In the genomic region with DNA sequence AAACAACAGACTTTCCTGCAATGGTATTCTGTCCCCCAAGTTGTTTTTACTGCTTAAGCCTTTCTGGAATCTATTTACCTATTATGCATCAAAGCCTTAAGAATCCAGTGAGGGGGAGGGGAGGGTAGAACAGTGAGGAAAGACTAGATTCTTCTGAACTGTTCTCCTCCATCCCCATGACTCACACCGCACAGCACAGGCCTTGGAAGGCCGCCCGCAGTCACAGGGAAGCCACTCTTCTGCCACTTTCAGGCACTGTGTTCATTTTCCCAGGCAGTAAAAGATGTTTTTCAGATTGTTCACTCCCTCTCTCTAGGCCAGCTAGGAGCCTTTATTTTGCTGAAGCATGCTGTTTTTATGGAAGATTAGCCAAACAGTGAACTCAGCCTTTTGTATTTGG, we compare ENCODE assay signal across 9 mouse cellular contexts. TPM values are rescaled to one million over a fixed set of nuclear protein-coding genes. Genes with fewer than 3 reads are reported as not detected.
DNase-seq lines count a peak whose midpoint lies in the region; ATAC-seq and TF ChIP-seq lines count a peak whose summit lies in the region.
"Had no signal": no experiment of that assay in that cellular context is flagged by ENCODE, and none has a peak within 500 bp of the region (broad histone marks: within the 10 kb centered on the region; RNA-seq: fewer than 3 reads in every experiment).

No protein-coding gene starts in this region.

- DNase-seq in kidney, postnatal 14 days, result peak; percentile 48
- DNase-seq in kidney, adult 11 months, result no peak
- peak; percentile 94 for DNase-seq in Patski (ENCODE audit: low read depth, low spot score)
- peak; percentile 79 to 88 for DNase-seq in cerebellum, adult 2 months
- DNase-seq in heart, adult 9 months (ENCODE audit: low spot score in 2 of 2), result peak; percentile 32 to 38
- peak; percentile 56 for DNase-seq in ovary, postnatal 36 days (ENCODE audit: low spot score)
- DNase-seq in T-cell, adult 2 months (ENCODE audit: low spot score), result no peak

- no peak overlapping the region for H3K9ac ChIP-seq in intestine, postnatal 0 days (ENCODE audit: low read depth, low read length)
- H3K9ac ChIP-seq: limb, embryonic 13.5 days had no signal

- POLR2A ChIA-PET in Patski (lab: Charles Lee), result interaction anchor here (0.6 kb wide), 1 partner anchor 84 kb away, joined by 3 read pairs; no protein-coding TSS in a partner anchor

- in situ Hi-C loops in Patski (cut with MboI; ENCODE audit: low pct_unique_long_range_greater_than_20kb), result no loop called here

- 10% methylated on average over 3 of the region's 3 CpGs for WGBS in cerebellum, adult 2 months
- whole genome bisulfite sequencing in intestine, postnatal 0 days, result 84% methylated on average over 3 of the region's 3 CpGs

- CTCF ChIA-PET in Patski (lab: Charles Lee), result no interaction called here

- H3K27me3 ChIP-seq in Patski, result no peaks in the 10 kb centered on the region
- H3K27me3 ChIP-seq in cerebellum, adult 2 months (ENCODE audit: control insufficient read depth, insufficient read depth, low read length), result no peaks in the 10 kb centered on the region
- H3K27me3 ChIP-seq in intestine, postnatal 0 days (replicated peaks; ENCODE audit: control insufficient read depth, insufficient read depth, low read length), result no peaks in the 10 kb centered on the region
- H3K27me3 ChIP-seq: limb, embryonic 13.5 days had no signal

- peaks cover 10% of the 10 kb centered on the region for H3K4me1 ChIP-seq in cerebellum, adult 2 months (ENCODE audit: control insufficient read depth, insufficient read depth, low read length)
- no peaks in the 10 kb centered on the region for H3K4me1 ChIP-seq in intestine, postnatal 0 days (replicated peaks; ENCODE audit: control insufficient read depth, insufficient read depth, low read length)

- H3K27ac ChIP-seq in cerebellum, adult 2 months (ENCODE audit: insufficient read depth, low read length), result no peak overlapping the region; the same call in 1 of the 2 replicates
- no peak overlapping the region for H3K27ac ChIP-seq in intestine, postnatal 0 days (ENCODE audit: low read depth, low read length)
- H3K27ac ChIP-seq: limb, embryonic 13.5 days had no signal

- peak; percentile 89 for ATAC-seq in Patski
- ATAC-seq in intestine, postnatal 0 days, result no peak

- TF ChIP-seq CTCF in Patski (IDR thresholded peaks at IDR 0.05), result no peak
- TF ChIP-seq CTCF in cerebellum, adult 2 months (IDR thresholded peaks at IDR 0.05; ENCODE audit: borderline replicate concordance, insufficient read depth, low read depth, low read length), result no peak
- TF ChIP-seq CTCF in intestine, postnatal 0 days (IDR thresholded peaks at IDR 0.05; ENCODE audit: low read depth), result no peak

- H3K9me3 ChIP-seq in intestine, postnatal 0 days (ENCODE audit: control insufficient read depth), result no peaks in the 10 kb centered on the region
- H3K9me3 ChIP-seq: limb, embryonic 13.5 days had no signal

- no peak for TF ChIP-seq POLR2A in cerebellum, adult 2 months (IDR thresholded peaks at IDR 0.05; ENCODE audit: borderline replicate concordance, insufficient read depth, low read length)

- no peaks in the 10 kb centered on the region for H3K36me3 ChIP-seq in intestine, postnatal 0 days (ENCODE audit: control insufficient read depth, insufficient read depth)
- H3K36me3 ChIP-seq: limb, embryonic 13.5 days had no signal

- no peak overlapping the region for H3K4me3 ChIP-seq in cerebellum, adult 2 months (replicated peaks; ENCODE audit: insufficient read depth, low read depth, low read length)
- no peak overlapping the region for H3K4me3 ChIP-seq in intestine, postnatal 0 days (ENCODE audit: low read depth, low read length)
- H3K4me3 ChIP-seq: limb, embryonic 13.5 days had no signal

- H3K4me2 ChIP-seq in intestine, postnatal 0 days (replicated peaks; ENCODE audit: low read depth), result no peak overlapping the region
- H3K4me2 ChIP-seq: limb, embryonic 13.5 days had no signal

RNA-seq across cellular contexts. Expression of gene Mrps27, which starts 46.8 kb away (rescaled TPM):
- polyA plus RNA-seq in Patski (2021), result 37.7 TPM
- 36.8 and 38.5 TPM in 2 replicates for polyA plus RNA-seq in cerebellum, adult 2 months (2012; rRNA removed)
- polyA plus RNA-seq in intestine, postnatal 0 days (2015; fragmentation: Nextera tagmentation; extraction: Ambion mirVana), result 17.2 and 17.4 TPM in 2 replicates

RNA-seq across cellular contexts. Expression of gene Ptcd2, which starts 46.9 kb away (rescaled TPM):
- polyA plus RNA-seq in Patski (2021), result 37.3 TPM
- 37.6 and 38.5 TPM in 2 replicates for polyA plus RNA-seq in cerebellum, adult 2 months (2012; rRNA removed)
- 28.3 and 28.5 TPM in 2 replicates for polyA plus RNA-seq in intestine, postnatal 0 days (2015; fragmentation: Nextera tagmentation; extraction: Ambion mirVana)

Comparison
In these comparisons a context has a peak if more than half of its experiments do, and no peak if none do; other contexts are left out.
1. DNase-seq: peak in kidney, postnatal 14 days (single experiment), Patski (single experiment), cerebellum, adult 2 months (2 of 2), heart, adult 9 months (2 of 2) and ovary, postnatal 36 days (single experiment); none in kidney, adult 11 months (single experiment) and T-cell, adult 2 months (single experiment).